Mouse (Mus musculus) ovary, postnatal 14 days (tissue): Measurements from ENCODE around the gene Slc22a22.

Experiments
- DNase-seq: peaks from one replicate; pipeline ENCODE4 v3.0.0; 2022; ENCODE audit warnings: low spot score

The Slc22a22 gene

DNA sequence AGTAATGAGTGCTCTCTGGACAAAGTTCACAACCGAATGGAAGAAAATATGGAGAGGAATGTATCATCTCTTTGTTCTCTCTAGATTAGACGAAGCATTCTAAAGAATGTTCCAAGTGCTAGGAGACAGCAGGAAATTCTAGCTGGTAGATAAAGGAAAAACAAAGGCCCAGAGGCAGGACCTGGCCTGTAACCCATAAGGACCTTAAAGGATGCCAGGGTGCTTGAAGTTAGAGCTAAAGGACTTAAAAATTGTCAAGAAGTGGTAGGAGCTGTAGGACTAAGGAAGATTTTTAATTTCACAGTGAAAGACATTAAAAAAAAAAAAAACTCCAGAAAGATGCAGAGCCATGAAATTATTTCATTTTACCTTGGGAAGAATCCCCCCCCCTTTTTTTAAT lies at the start of gene Slc22a22:
Gene Slc22a22 (minus strand): TSS at position 101 of the 400 bp plus-strand sequence.
- no peak for DNase-seq

DNA sequence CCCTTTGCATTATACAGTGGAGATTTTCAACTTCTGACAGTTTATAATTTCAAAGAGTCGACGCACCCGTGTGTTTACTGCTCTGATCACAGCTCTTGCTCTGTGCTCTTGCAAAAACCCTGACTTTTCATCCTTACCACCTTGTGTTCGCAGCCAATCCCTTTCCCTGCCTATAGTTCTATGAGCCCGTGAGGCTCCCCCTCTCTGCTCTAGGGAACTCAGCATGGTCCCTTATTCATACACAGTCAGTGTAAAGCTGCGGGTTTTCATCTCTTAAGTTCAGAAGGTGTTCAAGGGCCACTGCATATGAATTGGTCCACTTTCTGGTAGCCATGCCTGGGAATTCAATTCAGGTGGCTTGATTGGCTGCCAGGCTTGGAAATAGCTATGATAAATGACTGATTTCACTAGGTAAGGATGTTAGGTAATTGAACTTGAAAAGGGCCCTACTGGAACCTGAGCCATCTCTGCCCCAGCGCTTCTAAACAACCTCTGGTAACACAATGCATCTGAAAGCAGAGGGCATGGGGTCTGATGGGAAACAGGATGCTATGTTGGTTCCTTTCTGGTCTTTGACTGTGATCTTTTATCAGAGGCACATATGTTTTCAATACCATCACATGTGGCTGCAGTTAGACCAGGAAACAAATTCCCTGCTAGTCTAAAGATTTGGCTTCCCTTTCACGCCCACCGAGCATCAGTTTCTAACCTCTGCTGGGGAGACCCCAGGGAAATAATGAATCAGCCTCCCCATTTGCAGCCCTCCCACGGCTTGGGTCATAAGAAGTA lies 46.3 kb upstream of the Slc22a22 start:
- DNase-seq, result no peak

DNA sequence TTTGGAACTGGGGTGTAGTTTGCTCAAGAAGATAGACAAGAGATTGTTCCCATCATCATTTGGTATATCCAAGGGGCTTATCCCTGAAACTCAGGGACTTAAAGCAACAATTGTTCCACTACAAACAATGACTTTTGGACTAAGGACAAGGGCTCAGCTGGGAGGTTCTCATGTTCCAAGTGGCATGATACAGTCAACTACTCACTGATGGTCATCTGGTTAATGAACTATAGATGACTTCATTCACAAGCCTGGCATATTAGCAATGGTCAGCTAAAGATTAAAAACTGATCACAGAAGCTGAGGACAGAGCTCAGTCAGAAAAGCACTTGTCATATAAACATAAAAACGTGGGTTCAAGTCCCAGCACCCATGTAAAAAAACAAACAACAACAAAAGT lies 44.7 kb upstream of the Slc22a22 start:
- no peak for DNase-seq

DNA sequence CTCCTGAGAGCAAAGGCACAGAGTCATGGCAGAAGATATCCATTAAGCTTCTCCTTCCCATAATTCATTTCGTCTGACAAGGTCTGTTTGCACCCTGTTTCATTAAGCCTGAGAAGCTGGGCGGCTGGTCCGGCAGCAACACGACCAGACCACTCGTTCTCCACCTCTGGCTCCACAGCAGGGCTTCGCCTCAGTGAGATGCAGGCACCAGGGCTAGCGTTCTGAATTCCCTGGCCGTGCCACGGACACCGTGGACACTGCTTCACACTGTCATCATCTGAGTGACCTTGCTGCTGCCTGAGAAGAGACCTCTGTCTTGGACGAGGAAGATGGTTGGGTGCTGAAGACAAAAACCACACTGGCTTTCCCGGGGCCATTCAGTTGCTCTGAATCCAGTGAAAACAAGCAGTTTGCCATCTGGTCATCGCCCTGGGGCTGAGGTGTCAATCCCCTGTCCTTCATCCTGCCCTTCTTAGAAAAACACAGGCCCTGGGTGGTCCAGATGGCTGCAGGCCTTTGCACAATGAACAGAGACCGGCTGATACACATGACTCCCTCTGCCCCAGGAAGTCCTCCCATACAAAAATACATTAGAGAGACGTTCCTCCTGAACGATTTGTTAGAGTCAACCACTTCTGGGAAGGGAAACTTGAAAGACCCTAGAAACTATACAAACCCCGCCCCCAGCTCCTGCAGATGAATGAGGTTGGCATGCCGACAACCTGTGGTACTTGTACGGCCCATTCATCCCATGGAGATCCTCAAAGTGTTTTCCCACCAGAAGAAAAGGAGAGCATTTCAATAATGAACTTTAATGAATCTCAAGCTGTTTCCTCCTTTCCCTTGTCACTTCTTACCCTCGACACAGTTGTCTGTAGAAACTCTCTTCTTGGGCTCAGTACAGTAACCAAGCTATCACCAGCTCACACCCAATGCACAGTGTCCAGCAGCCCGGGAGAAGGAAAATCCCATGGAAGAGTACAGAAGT lies 32.1 kb upstream of the Slc22a22 start:
- no peak for DNase-seq

DNA sequence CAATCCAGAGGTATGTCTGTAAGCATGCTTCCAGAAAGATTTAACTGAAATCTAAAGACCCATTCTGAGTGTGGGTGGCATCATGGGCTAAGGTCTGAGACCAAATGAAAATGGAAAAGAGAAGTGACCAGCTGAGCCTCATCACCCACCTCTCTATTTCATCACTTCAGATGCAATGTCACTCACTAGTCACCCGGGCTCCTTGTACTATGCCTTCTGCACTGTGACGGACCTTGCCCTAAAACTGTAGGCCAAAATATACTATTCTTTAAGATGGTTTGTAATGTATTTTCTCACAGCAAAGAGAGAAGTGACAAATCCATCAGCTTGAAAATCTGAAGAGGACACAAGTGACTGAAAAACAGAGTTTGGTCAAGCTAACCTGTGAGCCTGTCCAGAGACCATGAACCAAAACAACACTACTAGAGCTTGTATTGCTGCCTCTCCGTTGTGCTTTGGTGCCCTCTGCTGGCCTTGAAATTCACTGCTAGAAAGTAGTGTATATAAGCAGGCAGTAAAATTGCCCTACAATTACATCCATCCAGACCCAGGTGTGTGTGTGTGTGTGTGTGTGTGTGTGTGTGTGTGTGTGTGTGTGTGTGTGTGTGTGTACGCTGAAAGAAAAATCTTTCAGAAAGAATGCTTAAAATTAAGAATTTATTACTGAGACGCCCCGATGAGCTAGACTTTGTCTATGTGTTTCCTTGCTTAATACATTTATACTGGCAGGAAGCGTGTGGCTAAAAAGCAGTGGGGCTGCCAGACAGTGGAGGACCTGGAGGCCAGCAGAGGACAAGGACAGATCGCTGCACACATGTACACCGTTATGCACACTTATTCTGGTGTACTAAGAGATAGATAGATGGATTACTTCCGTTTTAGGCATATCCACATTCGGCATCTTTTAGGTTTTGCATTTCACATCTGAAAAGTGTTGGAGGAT lies 31.1 kb upstream of the Slc22a22 start:
- peak; percentile 77 for DNase-seq

DNA sequence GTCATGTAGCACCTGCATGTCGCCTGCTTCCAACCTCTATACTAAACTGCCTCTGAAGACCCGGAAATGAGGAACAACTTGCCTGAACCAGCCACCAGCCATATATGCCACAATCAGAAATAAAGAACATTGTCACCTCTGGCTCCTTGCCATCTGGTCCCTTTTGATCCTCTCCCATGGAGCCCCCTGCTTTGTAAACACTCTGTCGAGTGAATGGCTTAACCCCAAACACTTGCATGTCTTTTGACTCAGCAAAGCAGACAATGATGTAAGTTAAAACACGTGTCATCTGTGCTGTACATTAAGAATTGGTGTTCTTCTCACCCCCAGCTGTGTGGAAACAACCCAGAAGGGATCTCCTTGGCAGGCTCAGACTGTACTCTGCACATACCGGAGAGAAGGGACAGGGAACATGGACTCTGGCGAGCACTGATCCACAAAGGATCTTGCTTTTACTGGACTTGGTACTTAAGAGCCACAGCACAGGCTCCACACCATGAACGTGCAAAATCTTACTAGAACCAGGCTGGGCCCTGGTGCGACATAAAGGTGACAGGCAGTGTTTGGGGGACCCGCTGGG lies 26.8 kb upstream of the Slc22a22 start:
- DNase-seq, result no peak

DNA sequence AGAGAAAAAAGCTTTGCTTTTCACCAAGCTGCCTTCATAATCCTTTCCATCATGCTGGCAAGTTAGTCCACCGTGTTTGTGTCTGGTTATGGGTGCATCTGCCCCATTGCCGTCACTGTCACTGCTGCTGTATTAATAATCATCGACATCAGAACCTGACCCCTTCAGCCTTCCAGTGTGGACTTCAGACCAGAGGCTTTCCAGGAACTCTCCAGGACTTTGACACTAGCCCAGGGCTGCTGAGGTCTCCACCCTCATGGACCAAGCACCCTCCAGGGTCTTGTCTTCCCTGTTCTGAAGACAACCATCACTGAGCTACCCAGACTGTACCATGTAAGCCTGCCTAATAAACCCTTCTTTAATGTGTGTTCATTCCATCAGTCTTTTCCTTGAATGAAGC lies 26.2 kb upstream of the Slc22a22 start:
- DNase-seq, result no peak

DNA sequence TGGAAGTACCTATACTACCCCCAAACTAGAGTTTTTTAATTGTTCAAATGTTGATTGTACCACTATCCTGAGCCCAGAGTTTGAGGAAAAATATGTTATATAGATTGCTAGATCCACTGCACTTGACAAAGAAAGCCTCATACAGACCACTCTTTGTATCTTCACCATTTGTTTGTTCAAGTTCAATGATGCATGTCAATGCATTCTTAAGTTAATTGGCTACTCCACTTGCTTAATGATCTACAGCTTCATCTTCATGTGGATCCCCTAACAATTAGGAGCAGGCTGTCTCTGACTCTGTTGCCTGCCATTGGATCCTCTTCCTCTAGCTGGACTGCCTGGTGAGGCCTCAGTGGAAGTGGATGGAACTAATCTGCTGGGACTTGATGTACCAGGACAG lies 24.1 kb upstream of the Slc22a22 start:
- no peak for DNase-seq

DNA sequence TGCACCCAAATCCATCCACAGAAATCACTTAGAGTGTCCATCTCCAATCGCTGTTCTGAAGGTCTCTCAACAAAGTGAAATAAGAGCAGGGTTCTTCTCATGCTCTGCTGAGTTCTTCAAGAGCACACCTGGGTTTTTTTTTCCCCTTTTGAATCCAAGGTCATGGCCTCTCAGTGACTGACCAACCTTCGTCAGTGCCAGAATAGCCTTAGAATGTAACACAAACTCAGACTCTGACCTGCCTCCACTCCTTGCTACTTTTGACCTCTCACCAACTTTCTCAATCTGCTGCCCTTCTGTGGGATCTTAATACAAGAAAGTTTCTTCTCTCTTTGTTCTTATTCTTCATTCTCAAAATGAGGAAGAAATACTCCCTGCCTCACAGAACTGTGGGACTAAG lies 18.7 kb upstream of the Slc22a22 start:
- no peak for DNase-seq

DNA sequence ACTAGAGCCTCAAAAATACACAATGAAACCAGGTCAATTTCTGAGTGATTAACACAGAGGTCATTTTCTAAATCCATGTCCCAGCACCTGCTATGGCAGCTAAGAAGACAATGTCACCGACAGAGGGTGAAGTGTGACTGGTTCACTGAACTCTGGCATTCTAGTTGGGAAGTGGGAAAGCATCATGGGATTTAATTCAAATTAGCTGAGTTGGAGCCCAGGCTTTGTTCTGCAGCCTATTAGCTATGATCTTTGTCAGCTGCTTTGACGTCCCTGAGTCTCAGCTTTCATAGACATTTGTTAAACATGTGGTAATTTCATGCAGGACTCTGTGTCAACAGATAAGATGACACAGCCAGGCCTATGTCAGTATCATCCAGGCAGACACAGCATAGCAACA lies 5.1 kb upstream of the Slc22a22 start:
- no peak for DNase-seq

DNA sequence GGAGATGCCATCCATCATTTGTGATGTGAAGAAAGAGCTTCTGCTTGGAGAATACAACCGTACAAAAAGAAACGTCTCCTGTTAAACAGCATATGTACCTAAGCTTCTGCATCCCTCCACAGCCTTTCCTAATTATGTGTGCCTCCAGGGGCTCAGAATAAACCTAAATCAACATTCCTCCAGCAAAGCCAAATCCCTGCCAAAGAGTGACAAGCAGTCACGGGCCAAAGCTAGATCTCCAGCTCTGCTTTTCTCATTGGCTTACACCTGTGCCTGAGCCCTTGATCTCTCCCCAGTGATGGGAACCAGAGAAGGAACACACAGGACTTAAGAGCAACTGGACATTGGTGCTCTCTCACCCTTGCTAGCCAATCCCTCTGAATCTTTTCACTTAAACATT lies 5.8 kb downstream of the Slc22a22 start:
- DNase-seq, result no peak

DNA sequence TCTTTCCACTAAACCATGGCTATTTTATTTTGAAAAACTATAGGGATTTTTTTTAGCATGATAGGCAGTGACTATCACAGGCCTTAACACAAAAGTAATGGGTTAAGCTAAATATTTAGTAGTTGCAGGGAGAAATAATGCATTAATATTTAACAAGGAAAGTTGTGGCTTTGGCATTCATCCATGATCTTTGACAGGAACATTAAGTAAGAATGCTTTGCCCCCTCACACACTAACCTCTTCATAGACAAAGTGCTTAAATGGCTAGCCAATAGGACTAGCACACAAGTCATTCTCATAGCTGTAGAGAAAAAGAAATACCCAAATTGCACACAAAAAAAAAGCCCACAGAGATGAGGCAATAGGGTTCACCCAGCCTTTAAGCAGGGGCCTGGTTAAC lies 11.4 kb downstream of the Slc22a22 start:
- no peak for DNase-seq

DNA sequence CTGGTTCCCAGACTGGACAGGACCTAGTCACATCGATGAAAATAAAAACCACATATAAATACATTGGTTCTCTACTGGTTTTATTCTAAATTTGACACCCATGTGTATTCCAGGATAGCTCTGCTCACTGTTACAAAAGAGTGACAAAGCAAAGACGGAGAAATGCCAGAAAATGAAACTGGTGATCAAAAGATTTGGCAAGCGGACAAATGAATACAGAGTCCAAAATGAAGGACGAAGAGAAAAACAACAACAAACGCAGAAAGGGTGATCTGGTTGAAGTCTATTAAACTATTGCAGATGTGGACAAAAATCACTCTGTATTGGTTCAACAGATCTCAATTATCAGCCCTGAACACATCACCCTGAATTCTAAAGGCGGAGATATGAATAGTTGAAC lies 12.4 kb downstream of the Slc22a22 start:
- DNase-seq, result no peak

DNA sequence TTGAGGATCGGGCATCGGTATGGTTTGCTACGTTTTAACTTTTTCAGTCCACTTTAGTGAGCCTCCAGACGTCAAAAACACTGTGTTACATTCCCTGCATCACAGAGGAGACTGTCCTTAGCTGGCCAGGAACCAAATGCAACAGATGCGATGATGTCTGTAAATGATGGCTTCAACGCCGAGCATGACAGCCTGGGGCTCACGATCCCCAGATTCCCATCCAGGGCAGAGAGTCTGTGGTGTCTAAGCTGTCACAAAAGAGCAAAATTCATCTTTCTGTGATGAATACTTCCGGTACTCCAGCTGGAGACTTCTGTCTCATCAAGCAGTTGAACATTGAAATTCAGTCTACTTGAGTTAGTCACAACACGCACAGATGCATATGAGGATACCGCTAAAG lies 13.4 kb downstream of the Slc22a22 start:
- DNase-seq, result no peak

DNA sequence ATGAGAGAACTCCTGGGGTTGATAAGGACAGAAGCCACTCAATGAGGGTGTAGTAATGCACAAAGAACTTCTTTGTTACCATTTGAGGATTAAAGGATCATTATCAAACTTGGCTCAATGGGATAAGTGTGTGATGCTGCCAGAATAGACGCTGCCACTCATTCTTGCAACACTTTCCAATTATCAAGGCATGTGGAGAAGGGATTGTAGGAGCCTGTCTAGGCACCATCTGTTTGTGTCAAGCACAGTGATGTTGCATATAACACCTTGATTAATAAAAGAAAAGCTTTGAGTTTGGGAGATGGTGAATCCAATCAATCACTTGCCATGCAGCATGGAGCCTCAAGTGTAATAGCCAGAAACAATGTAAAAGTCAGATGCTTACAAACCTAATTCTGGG lies 16.1 kb downstream of the Slc22a22 start:
- DNase-seq, result no peak

DNA sequence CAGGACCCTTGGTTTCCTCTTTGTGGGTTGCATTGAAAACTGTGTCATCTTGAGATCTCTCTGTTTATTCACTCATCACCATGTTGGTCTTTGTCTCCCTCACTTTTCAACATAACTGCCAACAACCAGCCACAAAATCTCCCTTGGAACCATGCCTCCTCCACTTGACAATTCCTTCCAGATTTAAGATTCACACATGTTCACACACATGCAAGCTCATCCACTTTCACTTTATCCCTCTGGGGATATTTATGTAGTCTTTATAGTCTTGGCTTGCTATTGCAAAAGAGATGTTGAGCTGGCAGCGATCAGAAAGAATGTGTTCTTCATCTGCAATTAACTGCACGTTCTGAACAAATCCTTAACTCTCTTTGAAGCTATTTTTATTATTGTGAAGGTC lies 20.1 kb downstream of the Slc22a22 start:
- DNase-seq, result no peak

DNA sequence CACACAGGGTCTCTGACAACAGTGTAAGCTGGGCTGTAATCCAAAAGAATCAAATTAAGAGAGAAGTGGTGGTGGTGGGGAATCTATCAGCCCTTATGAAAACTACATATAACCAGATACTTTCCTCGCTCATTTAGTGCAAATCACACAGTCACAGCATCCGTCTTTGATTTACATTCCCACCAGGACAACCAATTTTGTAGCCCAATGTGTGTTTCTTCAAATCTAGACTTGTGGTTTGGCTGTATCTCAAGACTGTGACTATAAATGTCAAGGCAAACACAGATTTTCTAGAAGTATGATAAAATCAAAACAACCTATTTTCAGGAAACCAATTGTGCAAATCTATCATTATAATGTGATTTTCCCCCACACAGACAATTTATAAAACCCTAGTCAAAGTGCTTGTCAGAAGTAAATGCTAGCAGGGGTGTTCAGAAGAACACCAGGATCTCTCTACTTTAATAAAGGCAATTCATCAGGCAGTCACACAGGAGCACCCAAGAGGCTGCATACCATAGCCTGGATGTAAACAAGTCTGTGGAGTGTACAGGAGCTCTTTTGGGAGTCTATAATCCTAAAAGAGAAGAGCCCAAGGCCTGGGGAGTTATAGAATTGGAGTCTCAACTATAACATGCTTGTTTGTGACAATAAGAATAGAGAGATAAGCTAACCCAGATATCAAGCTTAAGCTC lies 42.6 kb downstream of the Slc22a22 start:
- DNase-seq, result no peak

DNA sequence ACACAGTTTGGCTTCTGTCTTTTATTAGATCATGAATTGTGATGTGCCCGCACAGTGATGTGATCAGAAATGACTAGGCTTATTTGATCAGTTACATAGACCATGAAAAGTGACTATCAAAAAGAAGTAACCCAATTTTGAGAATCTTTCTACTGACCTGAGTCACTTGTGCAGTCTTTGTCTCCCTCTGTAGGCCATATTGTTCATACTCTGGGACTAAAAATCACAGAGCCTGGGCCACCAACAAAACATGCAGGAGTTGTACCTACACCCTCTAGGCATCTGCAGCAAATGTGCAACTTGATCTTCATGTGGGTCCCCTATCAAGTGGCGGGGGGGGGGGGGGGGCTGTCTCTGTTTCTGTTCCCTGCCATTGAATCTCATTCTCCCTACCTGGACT lies 68.9 kb downstream of the Slc22a22 start:
- DNase-seq, result peak; percentile 1

DNA sequence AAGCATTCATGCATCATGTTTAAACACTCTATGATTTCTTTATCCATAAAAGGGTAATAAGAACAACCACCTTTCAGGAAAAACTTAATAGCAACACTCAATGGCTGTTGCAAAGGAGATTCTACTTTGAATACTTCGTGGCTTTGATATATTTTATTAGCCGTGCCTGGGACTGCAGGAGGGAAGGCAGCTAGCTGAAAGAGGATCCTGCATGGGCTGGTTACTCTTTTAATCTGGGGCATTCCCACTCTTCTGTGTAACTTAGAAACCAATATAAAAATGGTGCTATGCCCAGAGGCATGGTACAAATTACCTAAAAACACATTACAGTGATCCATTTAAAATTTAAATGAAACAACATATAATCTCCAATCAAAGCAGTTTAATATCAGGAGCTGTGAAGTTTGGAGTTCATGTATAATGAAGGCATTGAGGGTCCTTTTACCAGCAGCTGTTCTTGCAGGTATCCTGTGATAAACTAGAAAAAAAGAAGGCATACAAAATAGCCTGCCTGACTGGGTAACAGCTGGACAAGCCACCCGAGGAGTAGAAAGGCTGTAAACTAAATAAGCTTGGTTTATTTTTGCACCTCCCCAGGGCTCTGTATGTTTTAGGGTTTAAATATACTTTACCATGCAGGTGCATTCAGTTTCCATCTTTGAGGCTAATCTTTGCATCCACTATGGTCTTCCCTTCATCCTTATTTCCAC lies 78.8 kb downstream of the Slc22a22 start:
- no peak for DNase-seq

DNA sequence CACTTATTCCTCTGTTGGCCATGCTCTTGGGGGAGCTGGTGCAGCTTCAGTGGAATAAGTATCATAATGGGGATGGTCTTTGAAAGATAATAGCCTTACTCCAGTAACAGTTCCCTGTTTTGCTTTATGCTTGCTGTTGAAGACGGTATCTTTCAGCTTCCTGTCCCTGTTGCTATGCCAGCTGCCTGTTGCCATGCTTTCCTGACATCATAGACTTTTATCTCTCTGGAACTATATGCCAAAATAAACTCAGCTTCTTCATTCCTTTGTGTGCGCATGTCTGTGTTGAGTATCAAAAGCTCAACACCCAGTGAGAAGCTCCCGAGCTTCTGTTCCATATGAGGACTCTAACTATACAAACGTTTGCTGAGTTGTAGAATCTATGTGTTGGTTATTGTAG lies 83.4 kb downstream of the Slc22a22 start:
- no peak for DNase-seq
